Mouse (Mus musculus) liver, embryonic 11.5 days (tissue): ENCODE data around the gene Capn9. TPM values are rescaled to one million over a fixed set of nuclear protein-coding genes. Genes with fewer than 3 reads are reported as not detected.

Experiments used
- ATAC-seq: fragments of 200-750 bp; cut with Nextera tagmentation; replicated peaks from 2 replicates; pipeline ENCODE4 v1.8.0; 2017; ENCODE audit warnings: moderate number of reproducible peaks, mild to moderate bottlenecking, moderate TSS enrichment, moderate library complexity; ENCODE audit not compliant: low FRiP score
- DNase-seq: peaks from one replicate; pipeline ENCODE4 v3.0.0-alpha.2; 2017; ENCODE audit warnings: low spot score
- H3K27ac ChIP-seq: fragments of 300-500 bp; sonication (generic); 2 replicates; pipeline ENCODE4 v1.5.1; 2014; ENCODE audit warnings: mild to moderate bottlenecking, low read depth, low read length, control low read depth
- H3K27me3 ChIP-seq: fragments of 300-500 bp; sonication (generic); replicated peaks from 2 replicates; pipeline ENCODE4 v1.6.1; 2014; ENCODE audit warnings: low read length, mixed read lengths; ENCODE audit not compliant: control insufficient read depth, insufficient read depth
- H3K36me3 ChIP-seq: fragments of 300-500 bp; sonication (generic); 2 replicates; pipeline ENCODE4 v1.6.1; 2014; ENCODE audit warnings: mild to moderate bottlenecking, low read length, moderate library complexity, mixed read lengths; ENCODE audit not compliant: control insufficient read depth, insufficient read depth
- H3K4me1 ChIP-seq: fragments of 300-500 bp; sonication (generic); replicated peaks from 2 replicates; pipeline ENCODE4 v1.6.1; 2014; ENCODE audit warnings: low read length, mixed read lengths; ENCODE audit not compliant: control insufficient read depth, insufficient read depth
- H3K4me2 ChIP-seq: fragments of 300-500 bp; sonication (generic); 2 replicates; pipeline ENCODE4 v1.6.1; 2014; ENCODE audit warnings: mild to moderate bottlenecking, control low read depth, moderate library complexity
- H3K4me3 ChIP-seq: fragments of 300-500 bp; sonication (generic); 2 replicates; pipeline ENCODE4 v1.5.1; 2014; ENCODE audit warnings: low read depth, low read length, control low read depth
- H3K9ac ChIP-seq: fragments of 300-500 bp; sonication (generic); 2 replicates; pipeline ENCODE4 v1.6.1; 2014; ENCODE audit warnings: low read depth, low read length, control low read depth
- H3K9me3 ChIP-seq: fragments of 300-500 bp; sonication (generic); 2 replicates; pipeline ENCODE4 v1.6.1; 2016; ENCODE audit warnings: low read length, inconsistent platforms, mixed read lengths; ENCODE audit not compliant: control insufficient read depth
- WGBS: fragments of 180-500 bp; shearing (Covaris S2); extraction: QIAGEN DNeasy Blood & Tissue Kit; methylation state at CpG from one replicate; pipeline ENCODE4 v1.1.7; 2014; 5-methylcytosine and 5-hydroxymethylcytosine counted together
- polyA plus RNA-seq: library from polyadenylated mRNA; unstranded; fragments of >200 nt; fragmentation: Nextera tagmentation; extraction: Ambion mirVana; gene quantifications from 2 replicates; pipeline ENCODE4 v1.2.1, GENCODE M21; 2014

The Capn9 gene
- polyA plus RNA-seq, 1 experiment from 2014 or later = not detected

- DNase-seq (no peak), ATAC-seq (peak; percentile 87)
- Histone ChIP-seq H3K9me3 (no peaks in the 10 kb centered on the region), H3K4me3 (no peak overlapping the region), H3K27me3 (no peaks in the 10 kb centered on the region), H3K4me1 (peaks cover 54% of the 10 kb centered on the region), H3K27ac (peak overlapping the region; percentile 60), H3K36me3 (no peaks in the 10 kb centered on the region; the same call in 1 of the 2 replicates), H3K9ac (peak overlapping the region; percentile 23; the same call in 1 of the 2 replicates), H3K4me2 (peak overlapping the region; percentile 53)
- WGBS = 68% methylated on average over 7 of the region's 7 CpGs
Observed at GRCm38 (mm10) chr8:124657961-124658360, 82.0 kb downstream of the Capn9 start.

GRCm38 (mm10) chr8:124658415-124658814, 82.5 kb downstream of the Capn9 start:
- H3K9ac ChIP-seq = peak overlapping the region; percentile 23; the same call in 1 of the 2 replicates
- no peaks in the 10 kb centered on the region; the same call in 1 of the 2 replicates for H3K36me3 ChIP-seq
- peak overlapping the region; percentile 53 for H3K4me2 ChIP-seq
- peak overlapping the region; percentile 60 for H3K27ac ChIP-seq
- peak; percentile 74 for ATAC-seq
- H3K27me3 ChIP-seq = no peaks in the 10 kb centered on the region
- WGBS = 38% methylated on average over 2 of the region's 2 CpGs
- no peaks in the 10 kb centered on the region for H3K9me3 ChIP-seq
- no peak overlapping the region for H3K4me3 ChIP-seq
- DNase-seq = no peak
- H3K4me1 ChIP-seq = peaks cover 53% of the 10 kb centered on the region

GRCm38 (mm10) chr8:124661781-124662180, 85.9 kb downstream of the Capn9 start:
- H3K9ac ChIP-seq = peak overlapping the region; percentile 0; the same call in 1 of the 2 replicates
- no peak for DNase-seq

GRCm38 (mm10) chr8:124662446-124663111, 86.7 kb downstream of the Capn9 start:
- under 1% methylated on average over 49 of the region's 49 CpGs for WGBS
- peak; percentile 39 for DNase-seq
- H3K36me3 ChIP-seq = no peaks in the 10 kb centered on the region

More at GRCm38 (mm10) chr8:124661781-124662180, 85.9 kb downstream of the Capn9 start:
- Histone ChIP-seq H3K9me3 (no peaks in the 10 kb centered on the region), H3K27ac (no peak overlapping the region), H3K4me2 (peak overlapping the region; percentile 74), H3K4me3 (peak overlapping the region; percentile 81), H3K4me1 (peaks cover 41% of the 10 kb centered on the region), H3K27me3 (no peaks in the 10 kb centered on the region), H3K36me3 (no peaks in the 10 kb centered on the region)
- 49% methylated on average over 9 of the region's 9 CpGs for WGBS
- no peak for ATAC-seq

GRCm38 (mm10) chr8:124663112-124663873, 87.4 kb downstream of the Capn9 start, which contains the start of gene 2310022B05Rik:
Gene 2310022B05Rik (minus strand): TSS chr8:124663369.
- 3% methylated on average over 67 of the region's 69 CpGs for WGBS
- H3K9me3 ChIP-seq = no peaks in the 10 kb centered on the region
- H3K36me3 ChIP-seq = no peaks in the 10 kb centered on the region
- ATAC-seq = peak; percentile 83
- peak within 1 kb of the TSS; percentile 74 for H3K4me2 ChIP-seq
- H3K4me3 ChIP-seq = peak within 1 kb of the TSS; percentile 81
- H3K27me3 ChIP-seq = no peaks in the 10 kb centered on the region
- H3K4me1 ChIP-seq = peaks cover 30% of the 10 kb centered on the region
- peak within 1 kb of the TSS; percentile 80 for H3K9ac ChIP-seq
- DNase-seq = peak; percentile 92
- peak within 1 kb of the TSS; percentile 65; the same call in 1 of the 2 replicates for H3K27ac ChIP-seq

More at GRCm38 (mm10) chr8:124662446-124663111, 86.7 kb downstream of the Capn9 start:
- Histone ChIP-seq H3K4me3 (peak overlapping the region; percentile 81), H3K9me3 (no peaks in the 10 kb centered on the region), H3K4me2 (peak overlapping the region; percentile 74), H3K9ac (peak overlapping the region; percentile 80), H3K27ac (peak overlapping the region; percentile 65; the same call in 1 of the 2 replicates), H3K4me1 (peaks cover 37% of the 10 kb centered on the region), H3K27me3 (no peaks in the 10 kb centered on the region)
- ATAC-seq = peak; percentile 33

GRCm38 (mm10) chr8:124663874-124664230, 87.9 kb downstream of the Capn9 start:
- no peaks in the 10 kb centered on the region for H3K9me3 ChIP-seq
- peak overlapping the region; percentile 81; the same call in 1 of the 2 replicates for H3K4me3 ChIP-seq
- no peak for DNase-seq
- peaks cover 26% of the 10 kb centered on the region for H3K4me1 ChIP-seq
- peak overlapping the region; percentile 80; the same call in 1 of the 2 replicates for H3K9ac ChIP-seq
- WGBS = 70% methylated on average over 4 of the region's 4 CpGs
- H3K27ac ChIP-seq = peak overlapping the region; percentile 39; the same call in 1 of the 2 replicates
- ATAC-seq = no peak
- H3K4me2 ChIP-seq = peak overlapping the region; percentile 74
- no peaks in the 10 kb centered on the region for H3K36me3 ChIP-seq
- no peaks in the 10 kb centered on the region for H3K27me3 ChIP-seq

GRCm38 (mm10) chr8:124664414-124664813, 88.5 kb downstream of the Capn9 start:
- no peaks in the 10 kb centered on the region for H3K36me3 ChIP-seq
- WGBS = 74% methylated on average over 3 of the region's 3 CpGs
- no peak for ATAC-seq
- DNase-seq = no peak
- H3K9me3 ChIP-seq = no peaks in the 10 kb centered on the region
- no peak overlapping the region for H3K27ac ChIP-seq
- peaks cover 23% of the 10 kb centered on the region for H3K4me1 ChIP-seq
- no peak overlapping the region for H3K4me2 ChIP-seq
- no peak overlapping the region for H3K9ac ChIP-seq
- H3K4me3 ChIP-seq = no peak overlapping the region
- no peaks in the 10 kb centered on the region for H3K27me3 ChIP-seq
